Mouse (Mus musculus) adrenal gland, adult 8-10 months (tissue): ENCODE data around the gene Erc2. TPM values are rescaled to one million over a fixed set of nuclear protein-coding genes. Genes with fewer than 3 reads are reported as not detected.
A peak's percentile ranks its signal among the peaks of the same experiment; 100 is the strongest.

Source experiments
- DNase-seq: peaks from one replicate; pipeline ENCODE4 v3.0.0; 2022
- total RNA-seq, 4 experiments: library from RNA; stranded (reverse); gene quantifications; 2 replicates each; pipeline ENCODE4 v1.2.4; 2022

The Erc2 gene
- total RNA-seq, 4 experiments from 2014 or later: 6.6 to 15.9 (median 11.0) TPM

DNA sequence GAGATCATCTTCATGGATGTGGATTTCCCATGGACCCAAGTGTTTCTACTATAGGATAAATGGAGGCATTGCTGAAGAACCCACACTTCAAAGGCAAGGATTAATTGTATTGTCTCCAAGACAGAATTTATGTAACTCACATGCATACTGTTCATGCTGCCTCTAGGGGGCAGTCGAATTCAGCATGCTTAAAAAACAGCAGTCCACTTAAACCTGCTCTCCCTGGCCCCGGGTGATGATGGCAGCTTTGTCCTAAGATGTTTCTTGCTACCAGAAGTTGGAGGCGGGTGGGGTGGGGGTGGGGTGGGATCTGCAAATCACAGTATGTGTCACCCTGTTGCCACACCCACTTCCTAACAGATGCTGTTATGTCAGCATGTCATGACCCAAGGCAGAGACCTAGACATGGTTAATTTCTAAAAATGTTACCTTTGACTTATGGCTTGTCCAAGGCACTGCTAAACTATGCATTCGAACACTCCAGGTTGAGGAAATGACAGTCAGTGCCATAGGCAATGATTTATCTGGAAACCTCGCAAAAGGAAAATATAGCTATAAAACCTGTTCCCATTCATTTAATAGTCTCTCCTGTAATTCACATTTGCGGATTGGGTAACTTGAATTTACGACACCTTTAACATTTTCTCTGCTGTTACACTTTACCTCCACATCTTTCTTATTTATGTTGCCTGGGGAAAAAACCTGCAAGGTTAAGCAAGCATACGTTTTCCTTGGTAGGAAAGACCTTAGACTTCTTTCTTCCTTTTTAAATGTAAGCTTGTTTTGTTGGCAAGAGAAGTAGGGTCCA, 467.6 kb downstream of the Erc2 start:
- no peak for DNase-seq

DNA sequence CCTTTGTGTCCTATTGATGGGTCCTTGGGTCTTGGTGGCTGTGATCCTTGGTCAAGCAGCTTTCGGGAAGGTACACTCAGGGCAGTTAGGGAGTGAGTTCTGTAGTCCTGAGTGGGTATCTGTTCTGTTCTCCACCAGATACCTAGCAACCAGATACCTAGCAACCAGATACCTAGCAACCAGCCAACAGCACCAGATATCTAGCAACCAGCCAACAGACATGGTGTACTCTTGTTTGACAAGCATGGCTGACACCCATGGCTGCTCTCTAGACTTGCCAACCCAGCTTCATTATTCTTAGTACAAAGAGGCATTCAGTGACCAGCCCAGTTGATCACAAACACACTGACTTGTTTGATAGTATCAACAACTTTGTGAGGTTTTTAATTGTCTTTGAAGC, 469.1 kb downstream of the Erc2 start:
- no peak for DNase-seq

DNA sequence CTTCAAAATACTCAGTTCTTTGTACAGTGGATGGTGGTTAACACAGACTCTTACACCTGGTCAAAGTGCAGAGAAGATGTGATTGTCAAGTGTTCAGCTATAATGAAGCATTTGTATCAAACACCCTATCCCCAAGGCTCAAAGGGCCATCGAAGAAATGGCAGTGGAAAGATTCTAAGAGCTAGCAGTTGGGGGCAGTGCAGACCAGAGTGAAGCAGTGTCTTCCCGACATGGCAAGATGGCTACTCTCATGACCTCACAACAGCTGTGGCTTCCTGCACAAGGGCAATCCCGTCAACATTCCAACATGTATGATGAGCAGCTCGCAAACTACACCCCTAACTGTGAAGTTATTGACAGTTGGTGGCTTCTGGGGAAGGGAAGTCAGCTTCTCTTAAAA, 471.0 kb downstream of the Erc2 start:
- DNase-seq: no peak

DNA sequence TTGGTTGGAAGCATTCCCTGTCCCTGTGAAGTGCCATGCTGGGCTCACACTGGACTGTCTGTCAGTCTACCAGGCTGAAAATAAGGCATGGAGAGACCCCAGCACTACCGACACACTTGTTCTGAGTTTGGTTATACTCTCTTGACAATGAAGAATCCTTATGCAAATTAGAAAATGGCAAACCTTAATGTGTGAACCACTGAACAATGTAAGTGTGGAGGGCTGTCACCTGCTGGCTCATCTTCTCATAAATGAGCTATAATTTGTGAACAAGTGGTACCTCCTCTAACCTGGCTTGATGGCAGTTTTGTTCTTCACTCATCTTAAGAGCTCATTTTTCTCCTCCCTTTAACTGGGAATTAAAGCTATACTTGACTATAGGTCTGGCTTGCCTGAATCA, 471.7 kb downstream of the Erc2 start:
- no peak for DNase-seq

DNA sequence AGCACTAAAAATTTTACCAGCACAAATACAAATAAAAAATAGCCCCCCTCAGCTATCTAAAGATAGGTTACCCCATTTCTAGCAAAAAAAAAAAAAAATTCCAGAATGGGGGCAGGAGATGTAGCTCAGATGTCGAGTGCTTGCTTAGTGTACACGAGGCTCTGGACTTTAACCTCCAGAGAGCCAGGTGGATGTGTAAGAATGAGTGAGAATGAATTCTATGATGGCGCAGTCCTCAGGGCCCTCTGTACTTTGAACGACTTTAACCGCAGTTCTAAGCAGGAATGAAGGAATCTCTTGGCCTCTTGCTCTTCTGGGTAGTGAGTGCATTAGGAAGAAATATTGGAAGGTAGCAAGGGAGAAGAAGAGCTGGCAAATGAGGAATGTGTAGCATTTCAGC, 476.9 kb downstream of the Erc2 start:
- no peak for DNase-seq

DNA sequence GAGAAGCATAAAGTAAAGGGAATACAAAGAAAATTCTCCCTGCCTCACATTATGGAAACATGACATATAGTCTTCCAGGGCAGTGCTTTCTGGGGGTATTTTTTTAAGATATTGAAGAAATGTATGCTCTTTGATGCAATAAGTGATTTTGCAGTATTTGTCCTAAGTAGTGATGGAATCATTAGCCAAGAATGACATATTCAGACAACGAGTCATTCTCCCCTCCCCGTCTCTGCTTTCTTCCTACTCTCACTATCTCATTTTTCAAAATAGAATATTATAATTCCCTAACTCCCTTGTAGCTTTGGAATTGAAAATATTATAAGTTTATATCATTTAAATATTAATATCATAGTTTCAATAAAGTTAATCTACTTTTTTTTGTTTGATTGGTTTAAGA, 490.9 kb downstream of the Erc2 start:
- DNase-seq: no peak

DNA sequence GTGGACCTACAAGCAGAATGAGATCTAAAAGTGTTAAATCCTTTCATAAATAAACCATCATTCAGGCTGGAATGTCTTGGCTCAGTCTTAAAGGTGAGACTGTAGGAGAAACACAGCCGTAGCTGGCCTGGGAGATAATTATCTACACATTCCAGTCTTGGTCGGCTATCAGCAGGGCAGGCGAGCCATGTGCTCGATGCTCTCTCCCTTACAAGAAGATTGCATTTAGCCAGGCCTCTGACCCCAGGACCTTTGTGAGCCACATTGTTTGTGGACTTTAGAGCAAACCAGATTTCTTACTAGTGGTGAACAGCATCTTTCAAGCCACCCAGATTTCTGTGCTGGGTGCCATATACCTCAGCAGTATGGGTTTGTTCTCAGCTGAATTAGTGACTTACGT, 498.6 kb downstream of the Erc2 start:
- DNase-seq: no peak

DNA sequence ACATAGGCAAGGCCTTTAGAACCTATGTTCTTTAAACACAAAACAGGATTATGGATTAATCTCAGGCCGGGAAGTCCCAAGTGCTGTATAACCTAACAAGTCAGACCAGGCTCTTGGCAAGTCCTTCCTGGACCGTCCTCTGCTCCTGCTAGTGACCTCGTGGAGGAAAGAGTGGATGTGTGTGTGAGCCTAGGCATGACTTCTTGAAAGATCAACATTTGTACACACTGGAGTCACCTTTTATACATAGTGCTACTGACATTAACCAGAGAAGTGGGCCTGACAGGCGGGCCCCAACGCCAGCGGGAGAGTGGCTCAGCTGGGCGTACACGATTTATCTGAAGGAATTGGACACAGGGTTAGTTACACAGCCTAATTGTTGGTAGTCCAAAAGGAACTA, 504.6 kb downstream of the Erc2 start:
- no peak for DNase-seq

DNA sequence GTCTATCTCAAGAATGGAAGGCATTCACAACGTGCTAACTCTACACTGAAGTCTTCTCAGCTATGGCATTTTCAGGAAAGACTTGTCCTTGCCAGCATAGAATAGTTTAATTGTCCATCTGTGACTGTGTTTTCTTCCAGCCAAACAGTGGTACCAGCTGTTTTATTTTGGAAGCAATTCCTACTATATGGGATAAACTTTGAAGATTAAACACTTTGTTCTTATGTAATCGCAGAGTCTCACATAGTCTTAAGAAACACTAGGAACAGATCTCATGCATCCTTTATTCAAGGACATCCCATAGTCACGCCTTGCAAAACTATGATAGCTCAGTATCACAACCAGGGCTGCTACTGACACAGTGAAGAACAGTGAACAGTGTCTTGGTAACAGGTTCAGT, 506.8 kb downstream of the Erc2 start:
- DNase-seq: no peak

DNA sequence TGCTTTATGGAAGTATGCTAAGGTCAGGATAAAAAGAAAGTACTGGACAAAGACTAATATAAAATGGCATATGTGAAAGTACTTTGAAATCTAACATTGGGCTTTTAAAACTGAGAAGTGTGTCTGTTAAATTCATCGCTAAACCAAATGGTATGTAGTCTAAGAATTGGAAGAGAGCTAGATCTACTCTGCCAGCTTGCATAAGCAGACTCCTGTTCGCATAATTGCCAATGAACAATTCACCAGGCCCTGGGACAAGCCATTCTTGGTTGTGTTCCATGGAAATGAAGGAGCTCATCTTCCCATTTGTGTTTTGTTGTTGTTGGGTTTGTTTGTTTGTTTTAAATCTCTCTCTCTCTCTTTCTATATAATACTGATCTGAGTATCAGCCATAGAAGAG, 521.8 kb downstream of the Erc2 start:
- DNase-seq: no peak

DNA sequence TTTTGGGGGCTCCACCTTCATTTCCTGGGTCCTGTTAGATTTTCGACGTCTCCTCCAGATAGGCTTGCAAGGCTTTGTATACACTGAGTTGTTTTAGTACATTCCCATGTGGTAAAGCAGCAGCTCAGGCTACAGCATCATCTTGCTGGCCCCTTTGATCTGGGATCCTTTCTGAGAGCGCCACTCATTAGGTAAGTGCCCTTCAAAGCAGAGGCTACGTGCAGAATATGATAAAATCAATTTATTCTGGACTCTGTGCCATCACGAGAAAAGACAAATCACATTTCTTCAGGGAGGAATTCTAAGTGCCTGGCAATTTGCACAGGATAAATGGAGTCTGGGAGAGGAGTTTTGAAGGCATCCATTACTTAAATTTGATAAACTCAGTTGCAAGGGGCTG, 525.0 kb downstream of the Erc2 start:
- no peak for DNase-seq

DNA sequence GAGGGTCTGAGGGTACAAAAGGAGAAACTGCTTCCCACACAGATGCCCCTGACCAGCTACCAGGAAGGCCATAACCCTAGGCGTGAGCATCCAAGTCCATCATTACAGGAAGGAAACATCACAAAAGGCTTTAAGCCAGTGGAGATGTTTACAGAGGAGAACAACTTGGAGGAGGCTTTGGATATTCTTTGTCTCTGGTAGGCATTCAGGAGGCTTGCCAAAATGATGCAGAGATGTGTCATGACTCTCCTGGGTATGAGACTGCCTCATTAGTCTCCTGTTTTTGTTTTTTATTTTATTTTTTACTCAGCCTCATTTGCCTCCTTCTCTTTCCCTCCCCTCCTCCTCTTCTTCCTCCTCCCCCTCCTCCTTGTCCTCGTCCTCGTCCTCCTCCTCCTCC, 528.7 kb downstream of the Erc2 start:
- no peak for DNase-seq

DNA sequence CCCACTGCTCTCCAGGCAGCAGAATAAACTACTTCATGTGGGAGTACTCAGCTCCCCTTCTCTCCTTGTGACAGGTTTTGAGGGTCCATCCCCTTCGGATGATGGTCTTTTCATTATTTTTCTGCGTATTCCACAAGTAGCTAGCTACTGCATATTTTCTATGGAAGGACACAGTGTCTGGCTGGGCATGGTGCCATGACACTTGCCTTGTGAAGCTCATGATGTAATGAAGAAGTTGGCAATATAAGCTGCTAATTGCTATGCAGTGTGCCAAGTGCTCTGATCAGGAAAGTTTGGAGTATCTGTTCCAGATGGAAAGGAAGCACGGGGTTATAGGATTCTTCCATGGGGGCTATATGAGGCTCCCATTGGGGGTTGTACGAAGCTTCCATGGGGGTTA, 533.5 kb downstream of the Erc2 start:
- peak; percentile 9 for DNase-seq

DNA sequence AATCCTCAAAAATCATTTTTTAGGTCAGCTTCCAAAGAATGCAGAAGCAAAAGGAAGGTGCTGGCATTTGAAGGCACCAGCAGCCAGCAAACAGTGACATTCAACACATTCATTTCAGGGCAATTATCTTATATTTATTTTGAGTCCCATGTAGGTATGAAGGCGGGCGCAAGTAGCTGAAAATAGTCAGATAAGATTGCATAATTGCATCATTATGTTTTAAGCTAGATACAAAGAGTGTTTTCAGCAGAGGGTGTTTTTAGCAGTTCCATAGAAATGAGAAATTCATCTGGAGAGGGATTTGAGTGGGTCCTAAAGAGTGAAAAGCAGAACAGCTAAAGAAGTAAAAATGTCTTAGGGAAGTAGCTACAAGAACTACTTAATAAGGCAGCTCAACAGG, 538.6 kb downstream of the Erc2 start:
- DNase-seq: no peak

DNA sequence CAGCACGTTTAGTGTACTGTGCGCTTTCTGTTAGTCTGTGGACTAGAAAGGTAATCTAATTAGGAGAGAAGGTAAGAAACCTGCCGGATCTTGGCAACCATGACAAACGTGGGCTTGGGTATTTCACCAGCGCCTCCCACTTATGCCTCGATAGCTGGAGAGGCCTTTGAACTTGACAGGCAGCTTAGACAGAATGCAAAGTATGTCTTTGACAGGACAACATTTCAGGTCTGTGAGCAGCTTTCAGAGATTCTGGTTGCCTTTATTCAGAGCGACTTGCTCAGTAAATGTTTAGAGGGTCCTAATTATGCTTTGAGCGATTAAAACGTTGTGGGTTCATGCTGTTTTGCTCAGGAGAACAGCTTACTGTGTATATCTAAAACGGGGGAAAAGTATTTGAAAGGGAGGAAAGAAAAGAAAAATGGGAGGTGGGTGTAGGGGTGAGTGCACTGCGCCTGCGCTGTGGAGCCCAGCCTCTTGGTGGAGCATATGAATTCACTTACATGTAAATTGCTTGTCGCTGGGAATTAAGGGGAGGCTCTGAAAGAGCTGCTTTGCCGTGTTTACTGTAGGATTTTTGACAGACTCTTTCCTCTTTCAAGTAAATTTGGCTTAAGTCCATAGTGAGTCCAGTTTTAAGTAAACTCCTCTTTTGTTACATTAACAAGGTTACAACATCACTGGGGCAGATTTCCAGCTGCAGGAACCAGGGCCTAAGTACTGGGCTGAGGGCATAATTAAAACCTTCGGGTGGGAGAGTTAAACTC, 542.6 kb downstream of the Erc2 start:
- no peak for DNase-seq

DNA sequence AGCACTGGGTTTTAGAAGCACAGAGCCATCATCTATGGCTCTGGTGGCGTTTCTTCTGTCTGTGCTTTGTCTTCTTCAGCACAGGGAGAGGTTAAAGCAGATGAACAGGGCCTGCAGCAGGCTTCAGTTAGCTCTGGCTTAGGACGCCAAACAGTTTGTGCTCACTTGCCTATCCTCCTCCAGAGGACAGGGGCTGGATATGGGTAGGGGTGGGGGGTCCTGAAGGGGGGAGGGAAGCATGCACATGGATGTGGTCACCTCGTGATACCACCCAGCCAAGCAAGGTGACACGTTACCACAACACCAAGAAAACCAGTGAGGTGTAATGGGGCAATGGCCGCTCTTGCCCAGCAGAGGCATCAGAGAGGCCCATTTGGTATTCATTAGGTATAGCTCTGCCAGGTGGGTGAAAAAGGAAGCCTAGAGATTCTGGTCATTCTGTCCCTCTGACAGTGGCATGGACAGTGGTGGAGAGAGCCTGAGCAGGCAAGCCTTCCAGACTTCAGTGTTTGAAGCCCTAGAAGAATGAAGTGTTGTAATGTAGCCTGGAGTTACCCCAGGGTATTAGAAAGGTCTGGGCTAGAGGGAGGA, 543.5 kb downstream of the Erc2 start:
- no peak for DNase-seq

DNA sequence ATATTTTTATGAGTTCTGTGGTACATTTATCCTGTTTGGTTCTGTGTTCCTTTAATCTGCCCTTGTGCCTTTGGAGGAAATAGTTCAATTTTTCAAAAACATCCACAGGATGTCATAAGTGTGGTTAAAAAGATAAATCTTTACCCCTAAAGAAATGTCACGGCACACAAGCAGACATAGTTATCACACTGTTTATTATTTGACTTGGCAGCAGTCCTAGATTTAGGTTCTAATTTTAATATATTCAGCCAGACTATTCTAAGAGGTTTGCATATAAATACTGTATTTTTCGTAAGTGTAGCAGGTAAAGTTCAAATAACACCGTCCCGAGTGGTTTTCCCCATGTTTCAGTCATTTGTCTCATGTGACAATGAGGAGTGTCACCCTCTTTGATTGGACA, 548.5 kb downstream of the Erc2 start:
- DNase-seq: no peak

DNA sequence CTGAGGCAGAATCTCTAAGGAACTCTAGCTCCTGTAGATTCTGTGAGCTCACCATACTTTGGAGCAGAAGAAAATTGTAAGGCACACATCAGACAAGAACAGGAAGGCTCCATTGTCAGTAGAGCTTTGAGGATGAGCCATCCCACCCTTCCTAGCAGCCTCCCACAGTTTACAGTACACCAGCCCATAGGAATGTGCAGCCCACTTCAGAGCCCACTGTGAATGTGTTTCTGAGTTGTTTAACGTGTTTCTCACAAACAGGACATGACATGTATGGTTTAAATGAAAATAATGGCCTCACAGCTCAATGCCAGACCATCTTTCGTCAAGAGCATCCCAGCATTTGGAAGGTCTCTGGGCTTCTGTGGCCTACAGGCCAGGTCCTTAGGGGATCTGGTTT, 549.1 kb downstream of the Erc2 start:
- DNase-seq: no peak

DNA sequence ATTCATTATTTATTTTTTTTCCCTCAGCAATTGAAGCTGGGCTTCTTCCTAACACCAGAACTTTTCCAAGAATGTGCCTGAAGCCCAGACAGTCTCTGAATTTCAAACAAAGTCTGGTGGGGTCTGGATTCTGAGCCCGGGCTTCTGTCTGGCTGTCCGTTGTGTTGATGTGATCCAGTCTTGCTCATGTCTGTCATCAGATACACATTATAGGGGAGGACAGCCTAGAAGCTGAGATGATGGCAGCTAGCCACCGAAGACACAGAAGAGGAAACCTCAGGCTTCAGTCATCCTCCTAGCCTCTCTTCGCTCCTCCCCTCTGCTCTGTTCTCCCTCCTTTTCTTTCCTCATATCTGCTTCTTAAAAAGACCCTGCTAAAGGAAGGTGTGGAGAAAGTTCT, 551.5 kb downstream of the Erc2 start:
- no peak for DNase-seq

DNA sequence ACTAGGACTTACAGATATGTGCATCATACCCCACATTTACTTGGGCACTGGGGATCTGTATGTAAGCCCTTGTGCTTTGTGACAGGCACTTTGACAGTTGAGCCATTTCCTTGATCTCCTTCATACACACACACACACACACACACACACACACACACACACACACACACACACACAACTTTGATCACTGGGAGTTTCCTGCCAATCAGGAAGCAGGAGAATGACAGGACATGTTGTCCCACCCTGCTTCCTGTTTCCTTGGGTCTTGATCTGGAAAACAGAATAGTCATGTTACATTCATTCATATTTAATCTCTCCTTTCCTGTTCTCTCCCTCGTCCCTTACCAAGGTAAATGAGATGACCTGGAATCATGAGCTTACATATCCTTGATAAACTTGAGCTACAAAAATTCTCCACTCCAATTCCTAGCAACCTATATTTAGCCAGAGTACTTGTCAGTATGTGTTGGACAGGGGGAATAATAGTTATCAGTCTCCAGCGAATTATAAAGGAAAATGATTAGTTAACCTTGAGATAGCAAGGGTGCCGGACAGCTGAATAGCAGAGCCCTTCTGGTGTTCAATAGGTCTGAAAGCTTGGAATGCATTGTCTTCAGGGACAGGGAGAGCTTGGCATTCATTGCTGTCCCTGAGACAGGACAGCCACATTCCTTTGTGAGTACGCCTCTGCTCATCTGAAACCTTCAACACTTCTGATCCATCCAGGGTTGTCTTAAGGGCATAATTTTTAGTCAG, 559.0 kb downstream of the Erc2 start:
- no peak for DNase-seq

DNA sequence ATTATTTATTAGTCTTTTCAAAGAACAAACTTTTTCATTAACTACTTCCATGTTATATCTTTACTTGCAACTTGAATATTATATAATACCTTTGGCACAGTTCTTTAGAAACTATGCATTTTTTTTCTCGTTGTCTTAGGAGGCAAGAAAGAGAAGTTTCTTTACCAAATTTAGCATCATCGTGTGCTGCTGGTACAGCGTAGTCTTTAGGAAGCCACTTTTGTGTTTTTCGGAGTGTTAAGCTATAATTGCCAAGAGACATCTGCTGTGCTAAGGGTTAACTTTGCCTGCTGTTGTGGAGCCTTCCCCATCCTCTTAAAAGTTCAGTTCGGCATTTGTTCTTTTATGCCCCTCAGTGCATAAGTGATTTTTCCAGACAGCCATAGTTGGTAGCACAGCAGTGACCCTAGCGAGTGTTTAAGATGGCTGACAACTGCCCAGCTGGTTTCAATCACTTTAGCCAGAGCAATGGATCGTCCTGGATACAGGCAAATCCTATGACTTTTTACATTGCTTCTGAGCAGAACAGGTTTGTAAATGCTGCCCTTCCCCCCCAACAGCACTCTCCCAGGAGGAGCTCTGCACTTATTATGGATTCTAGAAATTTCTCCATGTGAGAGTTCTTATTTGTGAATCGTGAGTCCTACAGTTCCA, 570.6 kb downstream of the Erc2 start:
- DNase-seq: no peak

DNA sequence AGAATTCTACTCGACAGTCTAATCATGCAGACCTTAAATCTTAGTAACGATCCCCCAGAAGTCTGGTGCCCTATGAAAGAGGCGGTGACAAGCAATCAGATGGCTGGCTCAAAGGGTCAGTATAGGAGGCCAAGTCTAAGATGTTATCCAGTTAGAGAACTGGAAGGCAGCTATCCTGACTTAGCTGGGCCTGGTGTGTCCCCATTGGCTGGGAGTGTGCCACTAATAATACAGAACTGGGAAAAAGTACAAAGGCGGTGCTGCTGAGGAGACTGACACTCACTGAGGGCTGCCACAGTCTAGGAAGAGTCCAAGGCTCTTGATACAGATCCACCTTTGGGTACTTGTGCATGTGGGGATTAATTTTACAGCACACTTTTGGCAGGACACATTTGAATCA, 581.6 kb downstream of the Erc2 start:
- no peak for DNase-seq

DNA sequence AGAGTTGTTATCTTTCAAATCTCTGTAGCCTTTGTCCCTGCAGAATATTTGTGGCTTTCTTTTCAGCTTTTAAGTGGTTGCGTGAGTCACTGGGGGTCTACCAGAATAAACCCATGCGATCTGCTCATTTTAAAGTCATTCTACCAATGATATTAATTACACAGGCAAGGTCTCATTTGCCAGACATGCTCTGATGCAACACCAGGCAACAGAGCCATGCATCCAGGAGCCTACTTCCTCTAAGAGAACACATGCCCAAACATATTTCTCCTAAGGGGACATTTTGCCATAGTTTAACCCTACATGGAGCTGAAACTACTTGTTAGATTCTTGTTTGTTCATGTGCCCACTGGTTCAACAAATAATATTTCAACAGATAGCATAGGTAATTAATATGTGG, 584.1 kb downstream of the Erc2 start:
- DNase-seq: no peak
